Mouse (Mus musculus) liver, embryonic 11.5 days (tissue): ENCODE results near the gene Mettl15. TPM values are rescaled to one million over a fixed set of nuclear protein-coding genes. Genes with fewer than 3 reads are reported as not detected.

Source experiments
- microRNA-seq: library from miRNA; unstranded; fragments of <30 nt; microRNA quantifications from one replicate; pipeline ENCODE4, GENCODE M21; 2017; ENCODE audit warnings: borderline number of aligned reads
- polyA plus RNA-seq: library from polyadenylated mRNA; unstranded; fragments of >200 nt; fragmentation: Nextera tagmentation; extraction: Ambion mirVana; gene quantifications from 2 replicates; pipeline ENCODE4 v1.2.1, GENCODE M21; 2014

Mettl15 gene
- polyA plus RNA-seq, 1 experiment from 2014 or later: 12.4 TPM

Small RNA genes within 50 kb of the gene (microRNA-seq; reads per million reads assigned to microRNA genes)
- not detected for gene Gm24115

Other genes starting within 250 kb of the Mettl15 start
- 26.4 and 31.3 TPM in 2 replicates for gene Kif18a, start within 50 bp of the Mettl15 start, polyA plus RNA-seq